Mouse (Mus musculus) monocyte, adult 59 days (primary cell): Measurements from ENCODE around the gene Hpse2. TPM values are rescaled to one million over a fixed set of nuclear protein-coding genes. Genes with fewer than 3 reads are reported as not detected.

ENCODE experiments used
- total RNA-seq, 2 experiments: library from RNA; stranded (reverse); gene quantifications; one replicate each; pipeline ENCODE4 v1.2.4; 2023

Hpse2 gene
- total RNA-seq: not detected

DNA sequence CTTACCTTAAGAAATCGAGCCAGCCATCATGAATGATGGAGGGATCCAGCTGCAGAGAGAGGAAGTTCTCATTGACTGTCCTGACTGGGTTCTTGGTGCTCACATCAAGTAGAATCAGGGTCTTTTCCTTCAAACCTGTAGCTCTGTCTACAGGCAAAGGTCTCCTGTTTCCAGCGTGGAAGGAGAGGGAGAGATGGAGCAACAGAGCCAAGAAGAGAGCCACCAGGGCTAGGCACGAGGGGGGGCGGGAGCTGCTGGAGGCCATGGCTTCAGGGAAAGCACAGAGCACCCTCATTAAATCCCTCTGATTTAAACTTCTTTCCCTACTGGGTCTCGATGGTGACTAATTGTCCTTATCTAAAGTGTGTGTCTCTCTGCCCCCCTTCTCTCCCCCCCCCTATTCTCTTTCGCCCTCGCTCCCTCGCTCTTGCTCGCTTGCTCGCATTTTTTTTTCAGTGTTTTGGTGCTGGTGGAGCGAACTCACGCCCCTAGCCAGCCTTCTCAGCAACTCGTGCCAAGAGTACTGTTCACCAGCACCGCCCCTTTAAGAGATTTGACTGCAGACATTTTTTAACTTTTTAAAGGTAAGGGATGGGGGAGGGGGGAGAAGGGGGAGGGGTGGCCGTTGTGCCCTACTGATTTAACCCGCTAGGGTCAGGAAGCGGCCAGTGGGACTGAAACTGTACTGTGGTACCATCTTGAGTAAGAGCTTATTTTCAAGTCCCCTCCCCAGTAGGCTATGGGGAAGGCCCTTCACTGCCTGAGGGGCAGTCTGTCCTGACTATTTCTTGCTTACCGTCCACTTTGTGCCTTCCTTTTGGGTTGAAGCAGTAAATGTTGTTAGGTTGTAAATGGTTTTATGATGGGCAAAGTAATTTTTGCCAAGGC lies at the start of gene Hpse2:
Hpse2 (minus strand) TSS at position 339 of the 888 bp plus-strand sequence.

DNA sequence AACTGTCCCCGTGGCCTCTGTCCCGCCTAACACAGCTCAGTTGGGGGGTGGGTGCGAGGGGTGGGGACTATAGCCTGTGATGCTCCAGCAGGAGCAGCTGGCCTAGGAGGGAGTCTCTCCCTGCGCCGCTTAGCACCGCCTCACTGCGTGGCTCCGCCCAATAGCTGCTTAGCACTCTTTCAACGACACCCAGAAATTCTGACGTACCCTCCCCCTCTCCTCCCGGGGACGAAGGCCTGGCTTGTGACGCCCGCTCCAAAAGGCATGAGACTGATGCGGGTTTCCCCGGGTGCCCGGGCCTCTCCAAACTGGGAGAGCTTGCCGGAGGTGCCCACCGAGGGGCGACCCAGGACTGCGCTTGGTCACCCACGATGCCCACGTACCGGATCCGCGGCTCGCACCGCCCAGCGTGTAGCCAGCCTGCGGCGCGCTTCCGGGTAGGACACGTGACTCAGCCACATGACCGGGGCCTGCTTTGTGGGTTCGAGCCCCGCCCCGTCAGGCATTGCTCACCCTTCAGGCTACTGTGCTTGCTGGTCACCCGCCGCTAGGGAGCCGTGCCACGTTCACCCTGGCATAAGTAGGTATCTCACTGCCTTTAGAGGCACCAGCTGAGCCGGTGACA lies 608.5 kb downstream of the Hpse2 start, which contains the start of gene Hps1:
Hps1 (minus strand) TSS at position 448 of the 625 bp plus-strand sequence.

DNA sequence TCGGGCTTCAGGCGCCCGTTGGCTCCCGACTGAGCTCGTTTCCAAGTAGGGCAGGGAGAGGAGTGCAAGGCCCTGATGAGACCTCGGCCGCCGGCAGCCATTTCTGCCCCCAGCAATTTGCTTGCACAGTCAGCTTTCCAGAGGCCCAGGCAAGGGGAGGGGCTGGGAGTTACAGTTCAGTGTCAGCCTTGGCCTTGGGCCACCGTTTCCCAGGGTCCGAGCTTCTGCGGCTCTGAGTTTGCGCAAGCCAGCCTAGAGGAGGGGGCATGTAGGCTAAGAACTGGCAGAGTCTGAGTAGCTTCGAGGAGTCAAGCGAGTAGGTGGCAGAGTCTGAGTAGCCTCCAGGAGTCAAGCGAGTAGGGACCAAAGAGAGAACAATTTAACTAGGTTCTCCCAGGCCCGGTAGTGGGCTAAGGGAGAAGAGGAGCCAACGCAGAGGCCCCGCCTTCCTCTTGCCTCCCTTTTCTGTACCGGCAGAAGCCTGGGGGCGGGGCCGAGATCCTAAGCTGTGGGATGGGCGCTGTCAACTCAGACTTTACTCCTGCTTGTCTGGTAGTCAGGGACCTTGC lies 635.7 kb downstream of the Hpse2 start, which contains the start of gene Pyroxd2:
Pyroxd2 (minus strand) TSS at position 413 of the 569 bp plus-strand sequence.

Other genes with a start within 250 kb of the Hpse2 start
- under 1 TPM in 1 of 2 experiments, not detected in 1; 0.30 TPM for gene Cnnm1, start 52.1 kb upstream of the Hpse2 start, total RNA-seq
- 10 to 100 TPM; 29.8 to 43.0 TPM for gene Got1, start 136.2 kb upstream of the Hpse2 start, total RNA-seq
- gene Nkx2-3, start 224.0 kb upstream of the Hpse2 start, total RNA-seq: not detected